Mouse (Mus musculus) heart, embryonic 15.5 days (tissue): ENCODE results near the gene Slc30a5. TPM values are rescaled to one million over a fixed set of nuclear protein-coding genes. Genes with fewer than 3 reads are reported as not detected.
"Not testable (repeated sequence)": the region's sequence is repeated elsewhere in the genome, so short reads cannot be mapped to it uniquely, and the experiment has no call there.

Experiments
- ATAC-seq: fragments of 200-750 bp; cut with Nextera tagmentation; replicated peaks from 2 replicates; pipeline ENCODE4 v1.8.0; 2017; ENCODE audit warnings: low read depth, moderate TSS enrichment; ENCODE audit not compliant: insufficient number of reproducible peaks, insufficient read depth, low FRiP score
- H3K27ac ChIP-seq: fragments of 300-500 bp; sonication (generic); 2 replicates; pipeline ENCODE4 v1.5.1; 2015; ENCODE audit warnings: mild to moderate bottlenecking, inconsistent platforms
- H3K27me3 ChIP-seq: fragments of 300-500 bp; sonication (generic); 2 replicates; pipeline ENCODE4 v1.6.1; 2015; ENCODE audit warnings: inconsistent platforms
- H3K36me3 ChIP-seq: fragments of 300-500 bp; sonication (generic); 2 replicates; pipeline ENCODE4 v1.6.1; 2015; ENCODE audit warnings: mild to moderate bottlenecking, inconsistent platforms
- H3K4me1 ChIP-seq: fragments of 300-500 bp; sonication (generic); replicated peaks from 2 replicates; pipeline ENCODE4 v1.6.1; 2015; ENCODE audit warnings: inconsistent platforms
- H3K4me2 ChIP-seq: fragments of 300-500 bp; sonication (generic); 2 replicates; pipeline ENCODE4 v1.6.1; 2015; ENCODE audit warnings: inconsistent platforms, mild to moderate bottlenecking, moderate library complexity
- H3K4me3 ChIP-seq: fragments of 300-500 bp; sonication (generic); 2 replicates; pipeline ENCODE4 v1.5.1; 2015; ENCODE audit warnings: mild to moderate bottlenecking, inconsistent platforms
- H3K9ac ChIP-seq: fragments of 300-500 bp; sonication (generic); 2 replicates; pipeline ENCODE4 v1.6.1; 2015; ENCODE audit warnings: mild to moderate bottlenecking, inconsistent platforms
- H3K9me3 ChIP-seq: fragments of 300-500 bp; sonication (generic); replicated peaks from 2 replicates; pipeline ENCODE4 v1.6.1; 2016; ENCODE audit warnings: inconsistent platforms
- WGBS: fragments of 180-500 bp; shearing (Covaris S2); methylation state at CpG from one replicate; pipeline ENCODE4 v1.1.7; 2015; ENCODE audit warnings: mixed read lengths; 5-methylcytosine and 5-hydroxymethylcytosine counted together
- polyA plus RNA-seq: library from polyadenylated mRNA; unstranded; fragments of >200 nt; fragmentation: Nextera tagmentation; extraction: Ambion mirVana; gene quantifications from 2 replicates; pipeline ENCODE4 v1.2.1, GENCODE M21; 2015

Gene Slc30a5
- polyA plus RNA-seq, 1 experiment from 2014 or later: 31.4 TPM

DNA sequence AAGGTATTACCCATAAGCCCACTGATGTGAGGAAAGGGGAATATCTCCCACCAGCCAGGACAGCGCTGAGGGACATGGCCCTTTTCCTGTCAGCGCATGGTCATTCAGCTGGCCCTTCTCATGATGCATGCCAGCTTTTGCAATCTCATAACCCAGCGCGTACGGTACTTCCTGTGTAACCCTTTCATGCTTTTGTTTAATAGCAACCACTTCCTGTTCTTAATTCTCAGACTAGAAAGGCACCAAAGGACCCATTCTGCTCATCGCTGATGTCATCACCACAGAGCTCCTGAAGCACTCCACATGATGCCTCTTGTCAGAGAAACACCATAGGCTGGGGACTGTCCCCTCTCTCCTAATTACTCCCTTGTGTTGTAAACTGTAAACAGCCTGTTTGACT, 33.1 kb upstream of the Slc30a5 start:
- peaks cover 10% of the 10 kb centered on the region for H3K4me1 ChIP-seq
- H3K4me2 ChIP-seq: no peak overlapping the region
- no peak overlapping the region for H3K4me3 ChIP-seq
- H3K9ac ChIP-seq: no peak overlapping the region
- H3K9me3 ChIP-seq: no peaks in the 10 kb centered on the region
- no peaks in the 10 kb centered on the region for H3K27me3 ChIP-seq
- no peak for ATAC-seq
- WGBS: 37% methylated on average over 6 of the region's 6 CpGs
- H3K36me3 ChIP-seq: no peaks in the 10 kb centered on the region
- no peak overlapping the region for H3K27ac ChIP-seq

GRCm38 (mm10) chr13:100865744-100866143, 32.5 kb upstream of the Slc30a5 start:
- H3K9ac ChIP-seq: no peak overlapping the region
- H3K27ac ChIP-seq: no peak overlapping the region
- H3K4me1 ChIP-seq: peaks cover 10% of the 10 kb centered on the region

GRCm38 (mm10) chr13:100863914-100864313, 30.7 kb upstream of the Slc30a5 start:
- 74% methylated on average over 1 of the region's 1 CpGs for WGBS
- ATAC-seq, H3K9me3 ChIP-seq, H3K4me3 ChIP-seq, H3K4me2 ChIP-seq, H3K27ac ChIP-seq, H3K9ac ChIP-seq, H3K36me3 ChIP-seq, H3K27me3 ChIP-seq, H3K4me1 ChIP-seq: not testable (repeated sequence)

More at GRCm38 (mm10) chr13:100865744-100866143, 32.5 kb upstream of the Slc30a5 start:
- Histone ChIP-seq H3K4me3 (no peak overlapping the region), H3K36me3 (no peaks in the 10 kb centered on the region), H3K4me2 (no peak overlapping the region), H3K27me3 (no peaks in the 10 kb centered on the region), H3K9me3 (no peaks in the 10 kb centered on the region)
- no peak for ATAC-seq

GRCm38 (mm10) chr13:100859117-100859516, 25.9 kb upstream of the Slc30a5 start:
- Histone ChIP-seq H3K4me3 (no peak overlapping the region), H3K27me3 (no peaks in the 10 kb centered on the region), H3K27ac (no peak overlapping the region), H3K4me1 (no peaks in the 10 kb centered on the region), H3K4me2 (no peak overlapping the region), H3K36me3 (no peaks in the 10 kb centered on the region), H3K9ac (no peak overlapping the region), H3K9me3 (no peaks in the 10 kb centered on the region)
- no peak for ATAC-seq
- 69% methylated on average over 7 of the region's 7 CpGs for WGBS

DNA sequence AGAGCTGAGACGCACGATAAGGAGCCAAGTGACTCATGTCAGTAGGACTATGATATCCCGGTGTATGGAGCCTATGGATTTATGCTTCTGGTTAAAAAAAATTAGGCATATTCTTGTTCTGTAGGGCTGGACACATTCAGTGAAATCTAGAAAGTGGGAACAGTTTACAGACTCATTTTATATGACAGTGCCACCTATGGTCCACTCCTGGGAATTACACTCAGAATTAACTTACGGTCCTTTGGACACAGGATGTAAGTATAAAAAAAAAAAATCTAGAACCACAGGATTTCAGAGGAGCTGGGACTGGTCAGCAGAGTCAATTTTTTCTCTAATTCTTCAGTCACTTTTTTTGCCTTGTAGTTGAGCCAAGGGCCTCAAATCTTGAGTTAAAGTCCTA, 20.9 kb upstream of the Slc30a5 start:
- no peaks in the 10 kb centered on the region for H3K9me3 ChIP-seq
- ATAC-seq: no peak
- 42% methylated on average over 4 of the region's 4 CpGs for WGBS
- no peak overlapping the region for H3K9ac ChIP-seq
- H3K36me3 ChIP-seq: no peaks in the 10 kb centered on the region
- no peak overlapping the region for H3K27ac ChIP-seq
- H3K27me3 ChIP-seq: no peaks in the 10 kb centered on the region
- no peak overlapping the region for H3K4me3 ChIP-seq
- H3K4me1 ChIP-seq: no peaks in the 10 kb centered on the region
- H3K4me2 ChIP-seq: no peak overlapping the region

DNA sequence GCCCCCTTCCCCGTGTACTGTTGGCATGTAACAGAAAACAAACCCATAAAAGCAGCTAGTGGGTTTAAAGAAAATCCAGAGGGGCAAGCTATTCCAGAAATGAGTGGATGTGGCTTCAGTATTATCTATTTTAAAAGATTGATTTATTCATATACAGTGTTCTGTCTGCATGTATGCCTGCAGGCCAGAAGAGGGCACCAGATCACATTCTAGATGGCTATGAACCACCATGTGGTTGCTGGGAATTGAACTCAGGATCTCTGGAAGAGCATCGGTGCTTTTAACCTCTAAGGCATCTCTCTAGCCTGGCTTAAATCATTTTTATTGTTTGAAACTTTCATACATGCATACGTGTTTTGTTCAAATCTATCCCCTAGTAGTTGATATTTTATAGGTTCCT, 19.9 kb upstream of the Slc30a5 start:
- H3K36me3 ChIP-seq: no peaks in the 10 kb centered on the region
- 68% methylated on average over 3 of the region's 3 CpGs for WGBS
- no peak overlapping the region for H3K4me3 ChIP-seq
- H3K9ac ChIP-seq: no peak overlapping the region
- no peaks in the 10 kb centered on the region for H3K4me1 ChIP-seq
- H3K9me3 ChIP-seq: no peaks in the 10 kb centered on the region
- H3K27ac ChIP-seq: no peak overlapping the region
- no peak for ATAC-seq
- H3K4me2 ChIP-seq: no peak overlapping the region
- H3K27me3 ChIP-seq: no peaks in the 10 kb centered on the region

DNA sequence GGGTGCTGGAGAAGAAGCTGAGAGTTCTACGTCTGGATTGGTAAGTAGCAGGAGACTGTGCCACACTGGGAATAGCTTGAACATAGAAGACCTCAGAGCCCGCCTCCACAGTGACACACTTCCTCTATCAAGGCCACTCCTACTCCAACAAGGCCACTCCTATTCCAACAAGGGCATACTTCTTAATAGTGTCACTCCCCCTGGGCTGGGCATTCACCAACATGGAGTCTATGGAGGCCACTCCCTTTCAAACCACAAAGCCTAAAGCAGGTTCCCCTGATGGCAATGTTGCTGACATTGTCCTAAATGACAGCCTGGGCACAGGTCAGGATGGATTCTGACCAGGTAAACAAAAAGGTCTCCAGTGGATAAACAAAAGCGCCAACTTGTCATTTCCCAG, 15.9 kb upstream of the Slc30a5 start:
- H3K27me3 ChIP-seq: no peaks in the 10 kb centered on the region
- H3K4me2 ChIP-seq: no peak overlapping the region
- H3K9ac ChIP-seq: no peak overlapping the region
- no peaks in the 10 kb centered on the region for H3K36me3 ChIP-seq
- no peak overlapping the region for H3K27ac ChIP-seq
- 91% methylated on average over 3 of the region's 3 CpGs for WGBS
- no peak overlapping the region for H3K4me3 ChIP-seq
- ATAC-seq: no peak
- H3K4me1 ChIP-seq: no peaks in the 10 kb centered on the region
- no peaks in the 10 kb centered on the region for H3K9me3 ChIP-seq

DNA sequence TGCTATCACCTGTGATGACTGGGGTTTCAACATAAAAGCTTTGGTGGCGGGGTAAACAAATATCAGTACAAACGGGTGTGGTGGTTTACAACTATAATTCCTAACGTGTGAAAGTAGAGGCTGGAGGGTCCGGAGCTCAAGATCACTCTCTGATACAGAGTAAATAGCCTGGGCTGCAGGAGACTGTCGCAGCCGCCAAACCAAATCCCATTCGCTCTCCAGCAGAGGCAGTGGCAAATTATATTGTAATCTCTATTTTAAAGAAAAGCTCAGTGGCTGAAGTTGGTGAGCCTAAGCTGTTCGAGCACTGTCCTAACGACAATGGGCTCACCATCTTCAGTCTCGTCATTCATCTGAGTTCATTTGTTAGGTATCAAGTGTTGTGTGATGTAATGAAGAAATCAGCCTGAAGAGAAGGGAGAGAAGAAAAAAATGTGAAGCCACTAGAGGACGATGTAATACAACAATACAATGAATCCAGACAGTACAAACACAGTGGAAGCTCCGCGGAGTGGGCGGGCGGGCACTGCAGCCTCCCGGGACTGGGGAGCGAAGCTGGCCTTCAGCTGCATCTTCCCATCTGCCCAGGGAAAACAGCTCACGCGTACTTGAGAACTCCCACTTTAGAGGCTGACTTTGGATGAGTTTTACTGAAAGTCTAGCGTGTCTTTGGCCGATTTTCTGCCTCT, 13.8 kb upstream of the Slc30a5 start:
- 0 out of 2 replicates have a peak overlapping the region, but pooled peaks have one; percentile 11 for H3K4me3 ChIP-seq
- peak overlapping the region; percentile 45 for H3K4me2 ChIP-seq
- no peaks in the 10 kb centered on the region for H3K36me3 ChIP-seq
- no peaks in the 10 kb centered on the region for H3K4me1 ChIP-seq
- H3K9ac ChIP-seq: 0 out of 2 replicates have a peak overlapping the region, but pooled peaks have one; percentile 28
- WGBS: 48% methylated on average over 21 of the region's 21 CpGs
- H3K9me3 ChIP-seq: no peaks in the 10 kb centered on the region
- no peak overlapping the region for H3K27ac ChIP-seq
- H3K27me3 ChIP-seq: no peaks in the 10 kb centered on the region
- ATAC-seq: no peak

DNA sequence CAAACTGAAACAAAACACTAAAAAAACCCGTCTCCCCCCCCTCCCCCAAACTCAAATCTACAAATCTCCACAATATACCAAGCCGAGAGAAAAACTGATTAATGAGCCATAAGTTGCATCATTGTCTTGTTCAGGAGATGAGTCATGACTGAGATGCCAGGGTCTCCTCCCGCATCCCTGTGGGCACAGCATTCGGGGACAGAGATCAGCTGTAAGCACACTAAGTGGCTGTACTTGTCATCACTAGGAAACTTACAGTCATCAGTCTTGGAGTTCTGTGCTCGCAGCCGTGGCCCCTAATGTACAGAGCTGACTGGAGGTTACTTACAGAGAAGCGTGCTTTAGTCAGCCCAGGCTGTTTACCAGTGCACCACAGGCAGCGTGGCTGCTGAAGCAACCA, 13.0 kb upstream of the Slc30a5 start:
- 58% methylated on average over 8 of the region's 8 CpGs for WGBS
- Histone ChIP-seq H3K9ac (no peak overlapping the region), H3K27me3 (no peaks in the 10 kb centered on the region), H3K27ac (no peak overlapping the region), H3K4me2 (no peak overlapping the region), H3K4me3 (no peak overlapping the region), H3K36me3 (no peaks in the 10 kb centered on the region), H3K9me3 (no peaks in the 10 kb centered on the region), H3K4me1 (no peaks in the 10 kb centered on the region)
- no peak for ATAC-seq

- Histone ChIP-seq H3K27ac (no peak overlapping the region), H3K9ac (no peak overlapping the region), H3K4me1 (no peaks in the 10 kb centered on the region), H3K27me3 (no peaks in the 10 kb centered on the region), H3K4me3 (no peak overlapping the region), H3K4me2 (no peak overlapping the region), H3K36me3 (no peaks in the 10 kb centered on the region), H3K9me3 (no peaks in the 10 kb centered on the region)
- 77% methylated on average over 2 of the region's 2 CpGs for WGBS
- ATAC-seq: no peak
Observed at GRCm38 (mm10) chr13:100843944-100844343, 10.7 kb upstream of the Slc30a5 start.

GRCm38 (mm10) chr13:100843016-100843725, 9.9 kb upstream of the Slc30a5 start:
- H3K9me3 ChIP-seq: no peaks in the 10 kb centered on the region
- no peak for ATAC-seq
- no peak overlapping the region for H3K9ac ChIP-seq
- H3K27ac ChIP-seq: no peak overlapping the region
- no peaks in the 10 kb centered on the region for H3K27me3 ChIP-seq
- no peak overlapping the region for H3K4me3 ChIP-seq
- H3K4me1 ChIP-seq: no peaks in the 10 kb centered on the region
- H3K4me2 ChIP-seq: no peak overlapping the region
- 57% methylated on average over 7 of the region's 7 CpGs for WGBS
- no peaks in the 10 kb centered on the region for H3K36me3 ChIP-seq

- no peak for ATAC-seq
- no peaks in the 10 kb centered on the region for H3K27me3 ChIP-seq
- WGBS: 73% methylated on average over 6 of the region's 6 CpGs
Observed at GRCm38 (mm10) chr13:100841741-100842140, 8.5 kb upstream of the Slc30a5 start.

More at GRCm38 (mm10) chr13:100841741-100842140, 8.5 kb upstream of the Slc30a5 start:
- Histone ChIP-seq H3K9me3 (no peaks in the 10 kb centered on the region), H3K4me3 (no peak overlapping the region), H3K27ac (no peak overlapping the region), H3K4me1 (no peaks in the 10 kb centered on the region), H3K36me3 (no peaks in the 10 kb centered on the region), H3K9ac (no peak overlapping the region), H3K4me2 (no peak overlapping the region)
